Mouse (Mus musculus) lung, postnatal 0 days (tissue): ENCODE results near the gene Parp16. TPM values are rescaled to one million over a fixed set of nuclear protein-coding genes. Genes with fewer than 3 reads are reported as not detected.
"Not testable (repeated sequence)": the region's sequence is repeated elsewhere in the genome, so short reads cannot be mapped to it uniquely, and the experiment has no call there.

Experiments
- ATAC-seq: fragments of 200-750 bp; cut with Nextera tagmentation; 2 replicates; pipeline ENCODE4 v1.8.0; 2017; ENCODE audit warnings: moderate library complexity
- DNase-seq: peaks from one replicate; pipeline ENCODE4 v3.0.0-alpha.2; 2016; ENCODE audit warnings: low spot score
- H3K27ac ChIP-seq: fragments of 300-500 bp; sonication (generic); 2 replicates; pipeline ENCODE4 v1.5.1; 2014; ENCODE audit warnings: antibody characterized with exemption, mild to moderate bottlenecking, low read length, mixed read lengths
- H3K27me3 ChIP-seq: fragments of 300-500 bp; sonication (generic); replicated peaks from 2 replicates; pipeline ENCODE4 v1.6.1; 2014; ENCODE audit warnings: low read length, mixed read lengths; ENCODE audit not compliant: insufficient read depth
- H3K36me3 ChIP-seq: fragments of 300-500 bp; sonication (generic); 2 replicates; pipeline ENCODE4 v1.6.1; 2014; ENCODE audit warnings: low read length, mixed read lengths; ENCODE audit not compliant: insufficient read depth
- H3K4me1 ChIP-seq: fragments of 300-500 bp; sonication (generic); 2 replicates; pipeline ENCODE4 v1.6.1; 2014; ENCODE audit warnings: antibody characterized with exemption, low read depth, low read length, mixed read lengths; ENCODE audit not compliant: insufficient read depth
- H3K4me2 ChIP-seq: fragments of 300-500 bp; sonication (generic); replicated peaks from 2 replicates; pipeline ENCODE4 v1.6.1; 2014; ENCODE audit warnings: low read depth, mild to moderate bottlenecking, low read length, moderate library complexity, mixed read lengths
- H3K4me3 ChIP-seq: fragments of 300-500 bp; sonication (generic); 2 replicates; pipeline ENCODE4 v1.5.1; 2014; ENCODE audit warnings: low read depth, low read length
- H3K9ac ChIP-seq: fragments of 300-500 bp; sonication (generic); replicated peaks from 2 replicates; pipeline ENCODE4 v1.6.1; 2014; ENCODE audit warnings: low read depth, mild to moderate bottlenecking
- H3K9me3 ChIP-seq: fragments of 300-500 bp; sonication (generic); 2 replicates; pipeline ENCODE4 v1.6.1; 2016; ENCODE audit warnings: low read length, mixed read lengths
- CTCF ChIP-seq: IDR thresholded peaks from 2 replicates; pipeline ENCODE4 v1.5.1; 2016; ENCODE audit warnings: antibody characterized with exemption, mild to moderate bottlenecking
- EP300 ChIP-seq: IDR thresholded peaks from 2 replicates; pipeline ENCODE4 v1.6.1; 2016; ENCODE audit warnings: antibody characterized with exemption, mild to moderate bottlenecking, control low read depth
- WGBS: fragments of 180-500 bp; shearing (Covaris S2); extraction: QIAGEN DNeasy Blood & Tissue Kit; methylation state at CpG from one replicate; pipeline ENCODE4 v1.1.7; 2014; 5-methylcytosine and 5-hydroxymethylcytosine counted together
- polyA plus RNA-seq: library from polyadenylated mRNA; unstranded; fragments of >200 nt; fragmentation: Nextera tagmentation; extraction: Ambion mirVana; gene quantifications from 2 replicates; pipeline ENCODE4 v1.2.1, GENCODE M21; 2015

The Parp16 gene
- polyA plus RNA-seq, 1 experiment from 2014 or later = 5.3 TPM

GRCm38 (mm10) chr9:65202165-65202754 is 7.1 kb downstream of the Parp16 start:
- WGBS = 16% methylated on average over 9 of the region's 11 CpGs
- H3K27me3 ChIP-seq = no peaks in the 10 kb centered on the region
- peak overlapping the region; percentile 80; the same call in 1 of the 2 replicates for H3K27ac ChIP-seq
- H3K36me3 ChIP-seq = no peaks in the 10 kb centered on the region
- ATAC-seq (no peak), DNase-seq (no peak)
- H3K4me1 ChIP-seq = no peaks in the 10 kb centered on the region
- H3K4me3 ChIP-seq = peak overlapping the region; percentile 38
- H3K9ac ChIP-seq = peak overlapping the region; percentile 51
- peak overlapping the region; percentile 63 for H3K4me2 ChIP-seq
- H3K9me3 ChIP-seq = no peaks in the 10 kb centered on the region
- no peak for TF ChIP-seq EP300
- no peak for TF ChIP-seq CTCF

- H3K27ac ChIP-seq = no peak overlapping the region
- ATAC-seq = no peak
These were observed 10.1 kb downstream of the Parp16 start for GRCm38 (mm10) chr9:65205049-65205815.

GRCm38 (mm10) chr9:65207041-65207815 is 12.1 kb downstream of the Parp16 start:
- not testable (repeated sequence) for H3K4me2 ChIP-seq, H3K9ac ChIP-seq, DNase-seq, H3K27ac ChIP-seq, ATAC-seq, H3K27me3 ChIP-seq, H3K4me3 ChIP-seq, H3K36me3 ChIP-seq, H3K9me3 ChIP-seq, H3K4me1 ChIP-seq
- WGBS = 82% methylated on average over 7 of the region's 9 CpGs

More at GRCm38 (mm10) chr9:65205049-65205815, 10.1 kb downstream of the Parp16 start:
- Histone ChIP-seq H3K4me1 (no peaks in the 10 kb centered on the region), H3K27me3 (no peaks in the 10 kb centered on the region), H3K9me3 (no peaks in the 10 kb centered on the region), H3K36me3 (no peaks in the 10 kb centered on the region), H3K4me2 (no peak overlapping the region), H3K9ac (no peak overlapping the region), H3K4me3 (no peak overlapping the region)
- no peak for DNase-seq
- no peak for TF ChIP-seq EP300
- no peak for TF ChIP-seq CTCF
- 50% methylated on average over 11 of the region's 11 CpGs for WGBS

- Histone ChIP-seq H3K27ac (no peak overlapping the region), H3K36me3 (no peaks in the 10 kb centered on the region), H3K4me2 (no peak overlapping the region), H3K9ac (no peak overlapping the region), H3K9me3 (no peaks in the 10 kb centered on the region), H3K4me3 (no peak overlapping the region), H3K27me3 (no peaks in the 10 kb centered on the region), H3K4me1 (no peaks in the 10 kb centered on the region)
- ATAC-seq = no peak
- no peak for TF ChIP-seq CTCF
- DNase-seq = no peak
- WGBS = 90% methylated on average over 32 of the region's 32 CpGs
These were observed 13.4 kb downstream of the Parp16 start for GRCm38 (mm10) chr9:65208293-65209179.

- no peaks in the 10 kb centered on the region for H3K27me3 ChIP-seq
- H3K4me3 ChIP-seq = no peak overlapping the region
- H3K4me2 ChIP-seq = no peak overlapping the region
- ATAC-seq (no peak), DNase-seq (peak; percentile 42)
- 33% methylated on average over 1 of the region's 1 CpGs for WGBS
- TF ChIP-seq CTCF = no peak
- TF ChIP-seq EP300 = no peak
- H3K27ac ChIP-seq = no peak overlapping the region
- H3K36me3 ChIP-seq = no peaks in the 10 kb centered on the region
- H3K9me3 ChIP-seq = no peaks in the 10 kb centered on the region
- no peak overlapping the region for H3K9ac ChIP-seq
- H3K4me1 ChIP-seq = peaks cover 4% of the 10 kb centered on the region; the same call in 1 of the 2 replicates
These were observed 16.4 kb downstream of the Parp16 start for GRCm38 (mm10) chr9:65211598-65211997.
